Mouse (Mus musculus): ENCODE measurements around the gene Ccdc22.

The Ccdc22 gene

DNA sequence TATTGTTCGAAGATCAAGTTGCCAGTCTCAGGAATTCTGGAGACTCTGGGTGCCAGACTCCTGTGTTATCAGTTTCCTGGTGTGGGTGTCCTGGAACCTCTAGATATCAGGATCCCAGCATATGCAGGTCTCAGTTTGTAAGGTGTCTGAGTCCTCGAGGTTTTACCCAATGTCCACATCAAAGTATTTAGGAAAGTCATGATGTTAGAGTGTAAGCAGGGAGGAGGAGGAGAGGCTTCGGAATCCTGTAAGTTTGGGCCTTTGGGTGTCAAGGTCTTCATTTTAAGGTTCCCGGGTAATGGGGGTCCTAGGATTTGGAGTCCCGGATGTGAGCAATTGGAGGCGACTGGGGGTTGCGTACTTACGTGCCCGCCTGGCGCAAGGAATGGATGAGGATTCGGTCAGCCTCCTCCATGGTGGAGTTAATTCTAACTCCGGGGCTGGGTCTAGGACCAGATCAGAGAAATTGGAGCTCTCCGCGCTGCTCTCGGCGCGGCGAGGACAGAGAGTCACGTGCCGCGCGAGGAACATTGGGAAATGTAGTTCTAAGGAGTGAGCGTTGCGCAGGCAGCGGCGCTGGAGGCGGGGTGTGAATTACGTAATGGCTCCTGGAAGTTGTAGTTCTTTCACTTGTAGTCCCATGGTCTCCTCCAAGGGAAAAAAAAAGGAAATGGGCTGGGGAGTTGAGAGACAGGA, at the start of gene Ccdc22:
Gene Ccdc22, minus strand, starts transcription at position 639 of the 696 bp plus-strand sequence.
- no peak for TF ChIP-seq GATA4 (IDR thresholded peaks at IDR 0.05; ENCODE audit: insufficient replicate concordance, low read length)

DNA sequence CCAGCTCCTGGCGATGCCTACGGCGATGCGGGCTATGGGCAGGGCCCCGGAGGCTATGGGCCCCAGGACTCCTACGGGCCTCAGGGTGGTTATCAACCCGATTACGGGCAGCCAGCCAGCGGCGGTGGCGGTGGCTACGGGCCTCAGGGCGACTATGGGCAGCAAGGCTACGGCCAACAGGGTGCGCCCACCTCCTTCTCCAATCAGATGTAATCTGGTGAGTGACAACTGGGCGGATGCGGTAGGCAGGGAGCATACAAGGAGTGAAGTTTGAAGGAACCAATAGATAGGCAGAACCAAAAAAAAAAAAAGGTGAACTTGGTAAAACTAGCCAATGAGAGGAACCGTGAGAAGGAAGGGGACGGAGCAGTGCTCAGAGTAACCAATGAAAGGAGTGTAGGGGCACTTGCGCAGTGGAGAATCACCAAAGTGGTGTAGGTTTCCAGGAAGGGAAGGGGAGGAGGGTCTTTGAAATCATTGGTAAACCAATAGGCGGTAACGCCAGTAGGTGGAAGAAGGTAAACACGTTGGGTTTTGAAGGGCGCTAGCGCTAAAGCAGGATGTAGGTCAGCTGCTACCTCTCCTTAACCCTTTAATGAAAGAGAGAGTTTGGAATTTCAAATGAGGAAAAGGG, 43.5 kb upstream of the Ccdc22 start:
- TF ChIP-seq GATA4 (IDR thresholded peaks at IDR 0.05; ENCODE audit: insufficient replicate concordance, low read length), result peak; percentile 36; the same call in 1 of the 2 replicates

GRCm38 (mm10) chrX:7645349-7645748, 40.0 kb upstream of the Ccdc22 start:
- no peak for TF ChIP-seq GATA4 (IDR thresholded peaks at IDR 0.05; ENCODE audit: insufficient replicate concordance, low read length)

- no peak for TF ChIP-seq GATA4 (IDR thresholded peaks at IDR 0.05; ENCODE audit: insufficient replicate concordance, low read length)
These were observed 35.5 kb upstream of the Ccdc22 start for GRCm38 (mm10) chrX:7640785-7641184.

GRCm38 (mm10) chrX:7639536-7640325, 34.4 kb upstream of the Ccdc22 start:
- no peak for TF ChIP-seq GATA4 (IDR thresholded peaks at IDR 0.05; ENCODE audit: insufficient replicate concordance, low read length)

- no peak for TF ChIP-seq GATA4 (IDR thresholded peaks at IDR 0.05; ENCODE audit: insufficient replicate concordance, low read length)
These were observed 33.2 kb upstream of the Ccdc22 start, which contains the start of gene Syp for GRCm38 (mm10) chrX:7638401-7639091. Syp (plus strand) TSS chrX:7638471.

DNA sequence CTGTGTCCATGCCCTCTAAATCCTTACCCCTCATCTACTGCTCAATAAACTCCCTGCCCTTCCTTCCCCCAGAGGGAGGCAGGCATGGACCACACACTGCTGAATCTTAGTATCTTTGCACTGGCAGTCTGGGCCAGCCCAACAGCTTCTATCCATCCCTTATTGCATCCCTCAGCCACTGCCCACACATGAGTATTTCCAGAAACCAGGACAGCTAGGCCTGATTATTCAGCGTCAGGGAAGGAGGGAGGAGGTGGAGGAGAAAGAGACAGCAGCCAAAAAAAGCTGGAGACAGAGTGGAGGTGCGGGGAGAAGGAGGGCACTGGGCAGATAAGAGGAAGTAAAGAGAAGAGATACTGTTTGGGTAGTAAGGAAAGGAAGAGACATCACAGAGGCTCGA, 29.8 kb upstream of the Ccdc22 start:
- TF ChIP-seq GATA4 (IDR thresholded peaks at IDR 0.05; ENCODE audit: insufficient replicate concordance, low read length), result no peak

DNA sequence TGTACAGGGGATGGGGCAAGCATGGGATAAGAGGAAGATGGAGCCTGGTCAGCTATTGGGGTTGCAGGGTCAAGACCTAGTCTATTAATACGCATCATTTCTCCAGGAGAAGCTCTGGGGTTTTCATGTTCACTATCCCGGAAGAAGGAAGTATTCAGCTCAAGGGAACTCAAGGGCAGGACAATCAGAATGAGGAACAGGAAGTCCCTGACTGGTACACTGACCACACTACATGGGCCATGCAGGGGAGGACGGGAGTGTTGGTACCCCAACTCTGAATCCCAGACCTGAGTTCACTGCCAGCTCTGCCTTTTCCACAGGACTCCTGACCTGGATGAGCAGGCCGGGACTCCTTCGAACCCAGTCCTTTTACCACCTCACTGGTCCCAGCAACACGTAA, 27.2 kb upstream of the Ccdc22 start:
- TF ChIP-seq GATA4 (IDR thresholded peaks at IDR 0.05; ENCODE audit: insufficient replicate concordance, low read length), result no peak

GRCm38 (mm10) chrX:7617889-7618551, 12.7 kb upstream of the Ccdc22 start:
- no peak for TF ChIP-seq GATA4 (IDR thresholded peaks at IDR 0.05; ENCODE audit: insufficient replicate concordance, low read length)

GRCm38 (mm10) chrX:7610536-7611258, 5.4 kb upstream of the Ccdc22 start:
- TF ChIP-seq GATA4 (IDR thresholded peaks at IDR 0.05; ENCODE audit: insufficient replicate concordance, low read length), result no peak

DNA sequence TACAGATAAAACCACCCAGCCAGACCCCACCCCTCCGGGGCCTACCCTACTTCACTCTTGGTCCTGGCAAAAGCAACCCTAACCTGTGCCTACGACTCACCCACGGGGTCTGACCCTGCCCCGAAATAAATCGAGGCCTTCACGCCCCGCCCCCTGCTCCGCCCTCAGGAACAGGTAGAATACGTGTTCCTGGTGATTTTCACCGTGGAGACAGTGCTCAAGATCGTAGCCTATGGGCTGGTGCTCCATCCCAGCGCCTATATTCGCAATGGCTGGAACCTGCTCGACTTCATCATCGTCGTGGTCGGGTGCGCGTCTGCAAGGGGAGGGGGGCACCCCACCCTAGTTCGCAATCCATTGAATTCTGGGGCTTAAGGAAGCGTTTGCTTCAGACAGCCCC, 4.7 kb upstream of the Ccdc22 start:
- TF ChIP-seq GATA4 (IDR thresholded peaks at IDR 0.05; ENCODE audit: insufficient replicate concordance, low read length), result no peak

DNA sequence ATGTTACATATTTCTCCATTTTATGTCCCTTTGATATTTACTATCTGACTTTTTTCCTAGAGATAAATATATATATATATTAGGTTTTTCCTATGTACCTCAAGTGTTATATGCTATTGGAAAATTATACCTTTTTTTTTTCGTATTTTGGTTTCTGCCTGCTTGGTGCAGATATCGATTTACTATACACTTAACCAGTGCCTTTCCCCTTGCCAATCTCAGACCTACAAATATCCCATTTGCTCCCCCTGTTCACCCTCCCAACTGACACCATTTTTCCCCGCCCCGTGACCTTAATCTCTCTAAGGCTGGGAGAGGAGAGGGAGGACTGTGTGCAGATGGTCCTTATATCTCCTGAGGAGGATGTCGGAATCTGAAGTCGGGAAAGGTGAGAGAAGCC, 1.5 kb upstream of the Ccdc22 start, which contains the start of gene Cacna1f:
Gene Cacna1f, plus strand, starts transcription at position 301 of the 400 bp plus-strand sequence.
- TF ChIP-seq GATA4 (IDR thresholded peaks at IDR 0.05; ENCODE audit: insufficient replicate concordance, low read length), result no peak

GRCm38 (mm10) chrX:7605575-7605941, 241 bp upstream of the Ccdc22 start:
- no peak for TF ChIP-seq GATA4 (IDR thresholded peaks at IDR 0.05; ENCODE audit: insufficient replicate concordance, low read length)

- no peak for TF ChIP-seq GATA4 (IDR thresholded peaks at IDR 0.05; ENCODE audit: insufficient replicate concordance, low read length)
These were observed 1.3 kb downstream of the Ccdc22 start for GRCm38 (mm10) chrX:7604004-7604403.
